Mouse (Mus musculus) lung, postnatal 0 days (tissue): ENCODE data around the gene Fam114a2. TPM values are rescaled to one million over a fixed set of nuclear protein-coding genes. Genes with fewer than 3 reads are reported as not detected.
A peak's percentile ranks its signal among the peaks of the same experiment; 100 is the strongest.

Experiments
- ATAC-seq: fragments of 200-750 bp; cut with Nextera tagmentation; 2 replicates; pipeline ENCODE4 v1.8.0; 2017; ENCODE audit warnings: moderate library complexity
- DNase-seq: peaks from one replicate; pipeline ENCODE4 v3.0.0-alpha.2; 2016; ENCODE audit warnings: low spot score
- H3K27ac ChIP-seq: fragments of 300-500 bp; sonication (generic); 2 replicates; pipeline ENCODE4 v1.5.1; 2014; ENCODE audit warnings: antibody characterized with exemption, mild to moderate bottlenecking, low read length, mixed read lengths
- H3K27me3 ChIP-seq: fragments of 300-500 bp; sonication (generic); replicated peaks from 2 replicates; pipeline ENCODE4 v1.6.1; 2014; ENCODE audit warnings: low read length, mixed read lengths; ENCODE audit not compliant: insufficient read depth
- H3K36me3 ChIP-seq: fragments of 300-500 bp; sonication (generic); 2 replicates; pipeline ENCODE4 v1.6.1; 2014; ENCODE audit warnings: low read length, mixed read lengths; ENCODE audit not compliant: insufficient read depth
- H3K4me1 ChIP-seq: fragments of 300-500 bp; sonication (generic); 2 replicates; pipeline ENCODE4 v1.6.1; 2014; ENCODE audit warnings: antibody characterized with exemption, low read depth, low read length, mixed read lengths; ENCODE audit not compliant: insufficient read depth
- H3K4me2 ChIP-seq: fragments of 300-500 bp; sonication (generic); replicated peaks from 2 replicates; pipeline ENCODE4 v1.6.1; 2014; ENCODE audit warnings: low read depth, mild to moderate bottlenecking, low read length, moderate library complexity, mixed read lengths
- H3K4me3 ChIP-seq: fragments of 300-500 bp; sonication (generic); 2 replicates; pipeline ENCODE4 v1.5.1; 2014; ENCODE audit warnings: low read depth, low read length
- H3K9ac ChIP-seq: fragments of 300-500 bp; sonication (generic); replicated peaks from 2 replicates; pipeline ENCODE4 v1.6.1; 2014; ENCODE audit warnings: low read depth, mild to moderate bottlenecking
- H3K9me3 ChIP-seq: fragments of 300-500 bp; sonication (generic); 2 replicates; pipeline ENCODE4 v1.6.1; 2016; ENCODE audit warnings: low read length, mixed read lengths
- CTCF ChIP-seq: IDR thresholded peaks from 2 replicates; pipeline ENCODE4 v1.5.1; 2016; ENCODE audit warnings: antibody characterized with exemption, mild to moderate bottlenecking
- EP300 ChIP-seq: IDR thresholded peaks from 2 replicates; pipeline ENCODE4 v1.6.1; 2016; ENCODE audit warnings: antibody characterized with exemption, mild to moderate bottlenecking, control low read depth
- WGBS: fragments of 180-500 bp; shearing (Covaris S2); extraction: QIAGEN DNeasy Blood & Tissue Kit; methylation state at CpG from one replicate; pipeline ENCODE4 v1.1.7; 2014; 5-methylcytosine and 5-hydroxymethylcytosine counted together
- polyA plus RNA-seq: library from polyadenylated mRNA; unstranded; fragments of >200 nt; fragmentation: Nextera tagmentation; extraction: Ambion mirVana; gene quantifications from 2 replicates; pipeline ENCODE4 v1.2.1, GENCODE M21; 2015

Gene Fam114a2
- polyA plus RNA-seq, 1 experiment from 2014 or later: 62.7 TPM

DNA sequence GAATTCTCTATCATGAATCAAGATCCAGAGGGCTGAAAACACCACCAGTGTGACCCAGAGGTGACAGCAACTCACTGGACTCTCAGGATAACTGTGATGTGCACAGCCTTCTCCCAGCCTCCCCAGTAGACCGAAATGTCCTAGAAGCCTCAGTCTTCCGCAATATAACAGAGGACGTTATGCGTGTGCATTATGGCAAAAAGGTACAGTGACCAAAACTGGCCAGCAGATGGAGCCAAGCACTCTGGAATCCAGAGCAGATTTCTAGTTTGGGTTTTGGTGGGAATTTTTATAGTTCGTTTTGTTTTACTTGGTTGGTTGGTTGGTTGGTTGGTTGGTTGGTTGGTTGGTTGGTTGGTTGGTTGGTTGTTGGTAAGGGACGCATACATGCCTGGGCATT is 43.3 kb downstream of the Fam114a2 start:
- DNase-seq: peak; percentile 63
- H3K27ac ChIP-seq: no peak overlapping the region
- H3K4me1 ChIP-seq: no peaks in the 10 kb centered on the region
- no peak overlapping the region for H3K4me3 ChIP-seq
- WGBS: 43% methylated on average over 6 of the region's 6 CpGs
- H3K4me2 ChIP-seq: no peak overlapping the region
- no peak for ATAC-seq
- H3K9ac ChIP-seq: no peak overlapping the region
- no peaks in the 10 kb centered on the region for H3K9me3 ChIP-seq
- no peak for TF ChIP-seq EP300
- peak; percentile 82 for TF ChIP-seq CTCF
- no peaks in the 10 kb centered on the region for H3K36me3 ChIP-seq
- no peaks in the 10 kb centered on the region for H3K27me3 ChIP-seq

DNA sequence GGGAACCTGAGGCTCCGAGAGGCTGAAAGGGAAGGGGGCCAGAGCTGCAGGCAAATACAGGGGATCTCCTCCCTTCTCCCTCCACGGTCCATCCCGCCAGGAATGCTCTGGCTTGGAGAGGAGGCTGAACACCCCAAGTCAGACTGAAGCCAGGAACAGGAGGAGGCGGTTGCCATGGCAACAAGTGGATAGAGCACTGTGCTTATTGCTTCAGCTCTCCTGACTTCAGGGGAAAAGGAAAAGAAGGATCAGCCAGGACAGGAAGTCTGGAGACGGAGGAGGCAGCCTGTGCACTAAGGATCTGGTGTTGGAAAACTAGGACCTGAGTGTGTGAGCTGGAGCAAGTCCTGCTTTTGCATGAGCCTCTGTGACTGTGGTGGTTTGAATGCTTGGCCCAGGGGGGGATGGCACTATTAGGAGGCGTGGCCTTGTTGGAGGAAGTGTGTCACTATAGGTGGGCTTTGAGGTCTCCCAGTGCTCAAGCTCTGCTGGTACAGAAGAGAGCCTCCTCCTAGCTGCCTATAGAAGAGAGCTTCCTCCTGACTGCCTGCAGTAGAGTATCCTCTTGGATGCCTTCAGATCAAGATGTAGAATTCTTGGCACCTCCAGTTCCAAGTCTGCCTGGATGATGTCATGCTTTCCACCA is 44.0 kb downstream of the Fam114a2 start:
- Histone ChIP-seq H3K27ac (no peak overlapping the region), H3K9me3 (no peaks in the 10 kb centered on the region), H3K27me3 (no peaks in the 10 kb centered on the region), H3K36me3 (no peaks in the 10 kb centered on the region), H3K4me3 (no peak overlapping the region), H3K4me2 (no peak overlapping the region), H3K4me1 (no peaks in the 10 kb centered on the region), H3K9ac (no peak overlapping the region)
- WGBS: 74% methylated on average over 6 of the region's 6 CpGs
- DNase-seq: no peak
- no peak for TF ChIP-seq CTCF
- TF ChIP-seq EP300: no peak
- ATAC-seq: no peak

GRCm38 (mm10) chr11:57470979-57471378 is 47.4 kb downstream of the Fam114a2 start:
- Histone ChIP-seq H3K36me3 (no peaks in the 10 kb centered on the region), H3K27me3 (no peaks in the 10 kb centered on the region), H3K4me2 (no peak overlapping the region), H3K9me3 (no peaks in the 10 kb centered on the region), H3K4me1 (no peaks in the 10 kb centered on the region), H3K4me3 (no peak overlapping the region), H3K9ac (no peak overlapping the region), H3K27ac (no peak overlapping the region)
- 69% methylated on average over 7 of the region's 7 CpGs for WGBS
- DNase-seq (no peak), ATAC-seq (no peak)
- TF ChIP-seq EP300 (no peak), CTCF (no peak)

GRCm38 (mm10) chr11:57470056-57470455 is 48.4 kb downstream of the Fam114a2 start:
- Histone ChIP-seq H3K4me3 (no peak overlapping the region), H3K9me3 (no peaks in the 10 kb centered on the region), H3K9ac (no peak overlapping the region), H3K27me3 (no peaks in the 10 kb centered on the region), H3K4me2 (no peak overlapping the region), H3K27ac (no peak overlapping the region), H3K36me3 (no peaks in the 10 kb centered on the region), H3K4me1 (no peaks in the 10 kb centered on the region)
- DNase-seq (no peak), ATAC-seq (no peak)
- TF ChIP-seq EP300 (no peak), CTCF (no peak)
- 42% methylated on average over 6 of the region's 6 CpGs for WGBS

DNA sequence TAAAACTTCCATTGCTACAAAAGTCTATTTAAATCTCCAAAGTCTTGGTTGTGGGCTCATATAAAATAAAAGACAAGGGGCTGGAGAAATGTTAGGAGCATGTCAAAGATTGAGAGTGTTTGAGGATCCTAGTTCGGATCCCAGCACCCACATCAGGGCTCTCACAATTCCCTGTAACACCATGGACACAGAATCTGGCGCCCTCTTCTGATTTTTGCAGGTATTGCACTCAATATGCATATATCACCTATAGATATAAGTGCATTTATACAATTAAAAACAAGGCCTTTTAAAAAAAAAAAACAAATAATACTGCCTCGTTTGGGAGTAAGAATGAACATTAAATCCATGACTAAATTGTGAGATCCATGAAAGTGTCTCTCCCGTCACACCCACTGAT is 49.7 kb downstream of the Fam114a2 start:
- 72% methylated on average over 4 of the region's 4 CpGs for WGBS
- no peak for ATAC-seq

DNA sequence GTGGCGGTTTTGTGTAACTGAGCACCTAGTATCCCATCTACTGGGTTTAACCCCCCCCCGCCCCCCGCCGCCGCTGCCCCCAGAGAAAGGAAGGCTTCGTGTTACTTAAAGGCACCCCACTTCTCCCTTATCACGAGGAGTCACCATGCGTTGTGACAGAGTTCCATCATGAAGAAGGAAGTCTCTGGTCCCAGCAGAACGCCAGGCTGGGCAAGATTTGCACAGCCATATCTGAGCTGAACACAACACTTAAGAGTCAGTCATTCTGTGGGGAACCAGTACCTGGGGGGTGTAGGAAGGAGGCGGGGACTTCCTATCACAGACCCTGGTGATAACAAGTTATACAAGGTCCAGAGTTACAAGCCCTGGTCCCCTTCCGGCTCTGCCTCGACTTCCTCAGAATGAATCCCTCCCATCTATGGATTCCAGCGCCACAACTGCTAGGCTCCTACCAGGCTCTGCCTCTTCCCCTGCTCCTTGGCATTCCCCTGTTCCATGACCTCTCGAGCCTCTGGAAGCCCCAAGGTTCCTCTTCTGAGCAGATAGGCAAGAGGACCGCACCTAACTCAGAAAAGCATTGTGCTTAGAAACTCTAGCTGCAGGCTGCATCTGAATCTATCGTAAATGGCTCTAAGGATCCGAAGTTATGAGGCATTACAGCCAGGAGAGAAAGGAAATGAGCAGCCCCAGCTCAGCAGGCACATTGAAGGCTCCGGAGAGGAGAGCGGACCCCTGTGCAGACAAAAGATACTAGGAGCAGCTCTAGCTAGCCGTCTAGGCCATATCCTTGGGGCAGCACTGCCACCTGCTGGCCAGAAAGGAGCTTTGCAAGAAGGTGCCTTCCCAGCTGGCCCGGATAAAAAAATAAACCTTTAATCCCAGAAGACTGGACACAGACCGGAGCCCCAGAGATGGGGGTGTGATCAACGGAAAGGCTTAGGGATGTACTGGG is 51.0 kb downstream of the Fam114a2 start:
- H3K4me3 ChIP-seq: no peak overlapping the region
- no peaks in the 10 kb centered on the region for H3K36me3 ChIP-seq
- peak; percentile 33; the same call in 1 of the 2 replicates for ATAC-seq
- H3K4me1 ChIP-seq: no peaks in the 10 kb centered on the region
- no peak overlapping the region for H3K27ac ChIP-seq
- WGBS: 51% methylated on average over 23 of the region's 23 CpGs
- TF ChIP-seq EP300 (no peak), CTCF (peak; percentile 87)
- DNase-seq: peak; percentile 69
- no peaks in the 10 kb centered on the region for H3K27me3 ChIP-seq
- H3K4me2 ChIP-seq: no peak overlapping the region
- no peak overlapping the region for H3K9ac ChIP-seq
- no peaks in the 10 kb centered on the region for H3K9me3 ChIP-seq

More for the DNA sequence above, 49.7 kb downstream of the Fam114a2 start:
- H3K36me3 ChIP-seq: no peaks in the 10 kb centered on the region
- TF ChIP-seq CTCF: peak; percentile 38
- no peak for TF ChIP-seq EP300
- no peaks in the 10 kb centered on the region for H3K4me1 ChIP-seq
- H3K9me3 ChIP-seq: no peaks in the 10 kb centered on the region
- H3K4me3 ChIP-seq: no peak overlapping the region
- H3K27me3 ChIP-seq: no peaks in the 10 kb centered on the region
- no peak for DNase-seq
- H3K27ac ChIP-seq: no peak overlapping the region
- H3K4me2 ChIP-seq: no peak overlapping the region
- no peak overlapping the region for H3K9ac ChIP-seq
